Mouse (Mus musculus): ENCODE results near the gene Usp29.

The Usp29 gene

GRCm38 (mm10) chr7:6730241-6730640, at the start of gene Usp29, which contains the start of gene Peg3:
TSS of gene Usp29 (plus strand) at chr7:6730578.
TSS of gene Peg3 (minus strand) at chr7:6730431.
- DNase-seq (ENCODE audit: low read depth in 2 of 2, low spot score in 2 of 2), result no peak

DNA sequence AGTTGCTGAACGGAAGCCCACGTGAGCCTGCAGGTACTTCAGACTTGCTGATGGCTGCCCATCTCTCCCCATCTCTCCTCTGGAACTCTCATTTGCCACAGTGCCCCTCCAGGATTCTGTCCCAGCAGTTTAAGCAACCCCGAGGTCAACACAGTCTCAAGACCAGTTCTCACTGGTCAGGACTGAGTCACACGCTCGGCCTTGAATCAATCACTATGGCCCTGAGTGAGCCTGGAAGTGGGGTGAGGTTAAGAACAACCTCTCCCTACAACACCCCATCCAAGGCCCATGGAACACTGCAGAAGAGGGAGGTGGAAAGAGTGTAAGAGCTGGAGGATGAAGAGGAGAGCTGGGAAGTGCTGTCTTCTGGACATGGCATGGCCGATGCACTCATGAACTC, 44.9 kb upstream of the Usp29 start:
- no peak for DNase-seq (ENCODE audit: low read depth in 2 of 2, low spot score in 2 of 2)

DNA sequence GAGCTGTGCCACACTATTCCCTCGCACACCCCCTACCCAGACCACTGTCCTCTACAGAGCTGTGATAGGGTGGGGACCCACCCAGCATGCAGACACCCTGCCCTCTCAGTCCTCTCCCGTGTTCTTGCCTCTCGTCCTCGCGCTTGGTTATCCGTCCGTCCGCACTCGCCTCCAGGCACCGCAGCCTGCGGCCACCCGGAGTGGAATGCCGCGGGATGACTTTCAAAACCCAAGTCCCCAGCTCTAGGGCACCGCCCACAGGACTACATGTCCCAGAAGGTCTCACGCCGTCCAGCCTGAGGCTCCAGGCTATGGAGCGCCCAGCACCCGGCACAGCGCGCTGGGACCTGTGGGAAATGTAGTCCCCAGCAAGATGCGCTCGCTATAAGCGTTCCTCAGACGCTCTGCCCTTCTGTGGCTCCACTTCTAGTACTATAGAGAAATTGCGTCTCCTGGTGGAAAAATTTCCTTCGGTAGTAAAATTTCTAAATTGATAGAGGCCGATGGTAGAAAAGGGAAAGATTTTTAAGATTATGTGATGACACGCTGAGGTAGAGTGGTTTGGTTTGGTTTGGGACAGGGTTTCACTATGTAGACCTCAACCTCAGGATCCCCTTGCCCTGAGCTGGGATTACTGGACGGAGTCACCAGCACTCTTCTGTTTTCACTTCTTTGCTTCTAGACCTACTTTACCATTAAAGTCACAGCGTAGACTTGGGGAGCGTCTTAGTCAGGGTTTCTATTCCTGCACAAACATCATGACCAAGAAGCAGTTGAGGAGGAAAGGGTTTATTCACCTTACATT, 33.9 kb upstream of the Usp29 start, which contains the start of gene Zim1:
Gene Zim1, minus strand, starts transcription at position 210 of the 805 bp plus-strand sequence.
- no peak for DNase-seq (ENCODE audit: low read depth in 2 of 2, low spot score in 2 of 2)

DNA sequence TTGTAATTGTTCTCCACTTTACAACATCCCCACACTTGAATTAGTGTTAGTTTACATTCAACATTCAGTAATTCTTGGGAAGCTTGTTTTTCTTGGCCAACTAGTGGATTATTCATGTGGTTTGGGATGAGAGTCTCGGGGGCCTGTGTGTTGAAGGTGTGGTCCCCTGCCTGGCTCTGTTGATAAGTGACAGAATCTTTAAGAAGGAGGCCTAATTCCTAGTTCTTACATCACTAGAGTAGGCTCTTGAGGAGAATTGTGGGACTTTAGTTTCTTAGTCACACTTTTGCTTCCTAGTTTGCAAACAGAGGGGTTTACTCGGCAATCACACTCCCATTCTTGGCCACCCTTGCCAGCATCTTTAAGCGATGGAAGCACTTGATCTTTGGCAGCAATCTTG, 31.1 kb upstream of the Usp29 start:
- DNase-seq (ENCODE audit: low read depth in 2 of 2, low spot score in 2 of 2), result no peak

GRCm38 (mm10) chr7:6707416-6708015, 22.9 kb upstream of the Usp29 start:
- DNase-seq (ENCODE audit: low read depth in 2 of 2, low spot score in 2 of 2), result no peak

GRCm38 (mm10) chr7:6708451-6709180, 21.8 kb upstream of the Usp29 start:
- no peak for DNase-seq (ENCODE audit: low read depth in 2 of 2, low spot score in 2 of 2)

DNA sequence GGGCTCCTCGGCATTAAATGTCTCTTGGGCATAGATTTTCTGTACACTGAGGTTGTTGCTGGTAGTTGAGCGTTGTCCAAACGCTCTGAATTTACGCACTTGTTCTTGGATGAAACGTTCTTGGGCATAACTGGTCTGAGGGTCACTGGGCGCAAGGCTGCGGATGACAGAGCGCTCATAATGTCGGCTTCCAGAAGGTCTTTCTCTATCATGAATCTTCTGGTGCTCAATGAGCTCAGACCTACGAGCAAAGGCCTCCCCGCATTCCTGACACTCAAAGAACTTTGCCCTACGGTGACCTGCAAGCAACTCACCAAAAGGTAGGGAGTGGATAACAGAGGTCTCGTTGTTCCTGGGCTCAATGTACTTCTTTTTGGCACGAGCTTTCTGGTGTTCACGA, 21.0 kb upstream of the Usp29 start:
- DNase-seq (ENCODE audit: low read depth in 2 of 2, low spot score in 2 of 2), result no peak

GRCm38 (mm10) chr7:6727351-6728121, 2.8 kb upstream of the Usp29 start:
- DNase-seq (ENCODE audit: low read depth in 2 of 2, low spot score in 2 of 2), result no peak

DNA sequence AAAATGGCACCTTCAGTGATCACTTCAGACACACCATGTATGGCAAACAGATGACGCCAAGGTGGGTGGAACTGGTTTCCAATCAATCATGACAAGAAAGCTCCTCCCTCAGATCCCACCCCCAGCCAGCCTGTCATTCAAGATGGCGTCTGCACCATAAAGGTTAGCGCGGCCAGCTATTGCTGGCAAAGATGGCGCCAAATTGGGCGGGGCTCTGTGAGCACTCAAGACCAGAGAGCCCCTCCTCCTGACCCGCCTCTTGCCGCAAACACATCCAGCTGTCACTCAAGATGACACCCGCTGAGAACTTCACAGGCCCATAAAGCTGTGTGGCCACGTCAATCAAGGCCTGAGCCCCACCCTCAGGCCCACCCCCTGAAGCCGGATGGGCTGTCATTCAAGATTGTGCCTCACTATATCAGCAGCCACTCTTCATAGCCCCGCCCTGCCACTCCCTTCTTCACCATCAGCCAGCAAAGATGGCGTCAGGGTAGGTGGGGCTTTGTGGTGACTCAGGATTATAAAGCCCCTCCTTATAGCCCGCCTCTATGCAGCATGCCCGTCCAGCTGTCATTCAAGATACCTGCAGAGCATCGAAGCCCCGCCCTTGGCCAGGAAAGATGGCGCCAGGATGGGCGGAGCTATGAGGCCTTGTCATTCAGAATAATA, 2.0 kb upstream of the Usp29 start:
- no peak for DNase-seq (ENCODE audit: low read depth in 2 of 2, low spot score in 2 of 2)

- DNase-seq (ENCODE audit: low read depth in 2 of 2, low spot score in 2 of 2), result no peak
Measured at GRCm38 (mm10) chr7:6729061-6729817, 1.1 kb upstream of the Usp29 start.

- no peak for DNase-seq (ENCODE audit: low read depth in 2 of 2, low spot score in 2 of 2)
Measured at GRCm38 (mm10) chr7:6730801-6731200, 423 bp downstream of the Usp29 start.

DNA sequence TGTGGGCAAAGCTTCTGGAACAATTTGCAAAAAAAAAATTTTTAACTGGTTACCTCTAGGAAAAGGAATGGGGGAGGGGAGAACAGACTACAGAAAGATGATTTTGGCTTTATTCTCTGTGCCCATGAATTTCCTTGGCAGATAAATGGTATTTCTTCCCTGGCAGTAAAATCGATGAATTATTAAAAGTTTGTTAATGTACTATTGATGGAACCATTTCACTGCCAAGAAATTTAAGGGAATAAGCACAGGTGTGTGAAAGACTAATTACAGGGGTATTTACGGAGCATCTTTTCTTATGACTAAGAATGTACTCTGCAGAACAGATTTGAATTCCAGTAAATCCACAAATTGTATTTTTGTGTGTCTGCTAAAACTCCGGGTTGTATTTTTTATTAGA, 995 bp downstream of the Usp29 start:
- no peak for DNase-seq (ENCODE audit: low read depth in 2 of 2, low spot score in 2 of 2)

DNA sequence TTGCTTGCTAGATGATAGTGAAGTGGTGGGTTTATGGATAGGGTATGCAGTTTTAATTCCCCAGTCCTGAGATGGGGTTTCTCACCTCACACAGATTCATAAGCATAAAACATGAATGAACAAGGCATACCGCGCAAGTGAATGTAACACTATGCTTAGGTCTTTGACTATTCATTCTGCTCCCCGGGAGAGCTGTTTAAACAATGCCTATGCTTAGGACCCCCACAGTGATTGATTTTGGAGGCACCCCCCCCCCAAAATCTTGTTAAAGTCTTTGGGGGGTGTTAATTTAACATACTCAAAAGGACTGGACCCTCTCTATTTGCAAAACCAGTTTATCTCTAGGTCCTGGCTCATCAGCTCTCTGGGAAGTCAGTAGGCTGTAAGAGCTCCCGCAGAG, 1.6 kb downstream of the Usp29 start:
- no peak for DNase-seq (ENCODE audit: low read depth in 2 of 2, low spot score in 2 of 2)

DNA sequence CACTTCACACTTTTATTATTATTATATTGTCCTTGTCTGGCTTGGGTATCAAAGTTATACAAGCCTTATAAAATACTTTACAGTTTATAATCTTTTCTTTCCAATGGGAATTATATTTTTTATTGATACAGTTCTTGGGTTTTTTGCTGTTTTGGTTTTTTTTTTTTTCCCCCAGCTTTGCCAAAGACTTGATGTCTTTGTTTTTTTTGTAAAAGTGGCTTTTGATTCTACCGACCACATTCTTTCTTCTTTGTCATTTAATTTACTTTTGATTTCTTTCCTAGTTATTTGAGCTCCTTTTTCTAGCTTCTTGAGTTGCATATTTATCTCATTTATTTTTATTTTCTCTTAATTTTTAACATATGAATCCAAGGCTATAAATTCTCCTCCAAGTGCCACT, 5.7 kb downstream of the Usp29 start:
- no peak for DNase-seq (ENCODE audit: low read depth in 2 of 2, low spot score in 2 of 2)

DNA sequence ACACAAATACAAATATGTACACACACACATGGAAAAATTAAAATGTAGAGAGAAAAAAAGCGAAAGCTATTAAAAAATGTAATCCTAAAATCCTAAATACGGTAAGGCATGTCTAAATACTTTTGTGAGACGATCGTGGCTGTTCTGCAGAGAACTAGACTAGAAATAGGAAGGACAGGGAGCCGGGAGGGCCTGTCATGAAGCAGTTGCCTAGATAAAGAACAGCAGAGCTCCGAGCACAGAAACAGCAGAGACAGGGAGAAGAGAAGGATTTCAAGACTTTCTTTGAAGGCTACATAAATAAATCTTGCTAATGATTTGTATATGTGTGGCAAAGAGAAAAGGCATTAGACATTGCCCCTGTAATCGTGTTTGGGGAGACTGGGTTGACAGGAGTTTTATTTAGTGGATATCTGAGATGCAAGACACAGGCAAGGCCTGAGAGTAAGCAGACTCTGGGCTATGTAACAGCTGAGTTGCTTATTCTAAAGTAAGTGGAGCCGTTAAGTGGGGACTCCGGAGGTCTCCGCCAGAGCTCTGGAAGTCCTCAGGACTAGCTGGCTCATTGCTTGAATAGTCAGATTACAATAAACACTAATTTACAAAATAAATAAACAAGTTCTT, 14.0 kb downstream of the Usp29 start:
- DNase-seq (ENCODE audit: low read depth in 2 of 2, low spot score in 2 of 2), result no peak

- DNase-seq (ENCODE audit: low read depth in 2 of 2, low spot score in 2 of 2), result no peak
Measured at GRCm38 (mm10) chr7:6749196-6749595, 18.8 kb downstream of the Usp29 start.

DNA sequence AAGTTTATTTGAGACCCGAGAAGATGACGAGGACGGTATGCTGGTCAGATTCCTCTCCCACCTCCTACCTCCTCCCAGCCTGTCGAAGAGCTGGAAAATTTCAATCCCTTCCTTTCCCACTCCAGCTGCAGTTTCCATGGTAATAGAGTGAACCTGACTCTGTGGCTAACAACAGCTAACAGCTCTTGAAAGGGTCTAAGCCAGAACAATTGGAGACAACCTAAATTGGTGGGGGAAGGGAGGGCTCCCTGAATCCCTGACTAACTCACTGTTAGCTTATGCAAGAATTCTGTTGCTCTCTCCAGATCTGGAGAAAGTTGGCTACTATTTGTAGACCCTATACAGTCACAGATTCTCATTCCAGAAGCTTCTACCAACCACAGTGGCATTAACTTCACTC, 23.1 kb downstream of the Usp29 start:
- no peak for DNase-seq (ENCODE audit: low read depth in 2 of 2, low spot score in 2 of 2)

GRCm38 (mm10) chr7:6756777-6757291, 26.5 kb downstream of the Usp29 start:
- no peak for DNase-seq (ENCODE audit: low read depth in 2 of 2, low spot score in 2 of 2)

DNA sequence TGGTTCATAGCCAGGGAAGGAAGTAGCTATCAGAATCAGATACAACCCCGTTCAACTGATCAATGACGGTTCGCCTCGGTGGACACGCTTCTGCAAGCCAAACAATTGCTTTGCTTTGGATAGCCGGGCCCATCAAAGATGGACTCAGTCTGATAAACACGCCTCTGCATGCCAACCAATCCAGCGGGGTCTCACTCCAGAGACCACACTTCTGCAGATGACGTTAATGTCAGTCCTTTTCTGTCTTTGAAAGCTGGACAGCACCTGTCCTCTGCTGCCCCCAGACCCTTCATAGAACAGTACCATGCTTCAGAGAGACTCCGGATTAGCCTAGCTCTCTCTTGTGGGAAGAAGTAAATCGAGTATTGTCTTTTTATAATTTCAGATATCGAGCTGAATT, 29.3 kb downstream of the Usp29 start:
- DNase-seq (ENCODE audit: low read depth in 2 of 2, low spot score in 2 of 2), result no peak
